Mouse (Mus musculus): Measurements from ENCODE around the gene Snapc1. TPM values are rescaled to one million over a fixed set of nuclear protein-coding genes. Genes with fewer than 3 reads are reported as not detected.
A peak's percentile ranks its signal among the peaks of the same experiment; 100 is the strongest.

Gene Snapc1
- polyA plus RNA-seq, 1 experiment from 2014 or later: 38.6 TPM

DNA sequence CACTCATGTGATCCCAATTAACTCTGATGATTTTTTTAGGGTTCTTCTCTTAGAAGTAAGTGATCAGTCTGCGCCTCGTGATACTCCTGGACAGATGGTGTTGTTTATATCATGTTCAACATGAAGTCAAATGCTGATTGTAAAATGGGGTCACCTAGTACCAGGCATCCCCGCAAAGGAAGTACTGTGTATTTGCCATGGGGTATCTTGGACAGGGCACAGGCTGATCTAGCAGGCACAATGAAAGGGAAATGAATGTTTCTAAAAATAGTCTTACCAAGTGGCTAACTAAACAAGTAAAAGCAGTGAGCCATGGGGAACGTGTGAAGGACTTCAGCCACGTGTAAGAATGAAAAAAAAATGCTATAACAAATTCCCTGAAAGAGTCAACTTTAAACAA, 9.5 kb upstream of the Snapc1 start:
- no peaks in the 10 kb centered on the region for H3K9me3 ChIP-seq
- 82% methylated on average over 5 of the region's 5 CpGs for WGBS
- H3K4me2 ChIP-seq: no peak overlapping the region
- peaks cover 13% of the 10 kb centered on the region for H3K4me1 ChIP-seq (replicated peaks)
- ATAC-seq (ENCODE audit: low FRiP score, low read depth): no peak
- H3K4me3 ChIP-seq: no peak overlapping the region
- no peaks in the 10 kb centered on the region for H3K36me3 ChIP-seq
- no peak overlapping the region for H3K9ac ChIP-seq
- no peak overlapping the region for H3K27ac ChIP-seq (replicated peaks)
- no peaks in the 10 kb centered on the region for H3K27me3 ChIP-seq

- Histone ChIP-seq H3K4me2 (no peak overlapping the region), H3K9me3 (no peaks in the 10 kb centered on the region), H3K4me3 (no peak overlapping the region), H3K27me3 (no peaks in the 10 kb centered on the region), H3K36me3 (no peaks in the 10 kb centered on the region), H3K27ac (replicated peaks) (no peak overlapping the region), H3K4me1 (replicated peaks) (peaks cover 9% of the 10 kb centered on the region), H3K9ac (no peak overlapping the region)
- WGBS: 78% methylated on average over 3 of the region's 3 CpGs
- no peak for ATAC-seq (ENCODE audit: low FRiP score, low read depth)
Measured at GRCm38 (mm10) chr12:73957676-73958075, 6.6 kb upstream of the Snapc1 start.

DNA sequence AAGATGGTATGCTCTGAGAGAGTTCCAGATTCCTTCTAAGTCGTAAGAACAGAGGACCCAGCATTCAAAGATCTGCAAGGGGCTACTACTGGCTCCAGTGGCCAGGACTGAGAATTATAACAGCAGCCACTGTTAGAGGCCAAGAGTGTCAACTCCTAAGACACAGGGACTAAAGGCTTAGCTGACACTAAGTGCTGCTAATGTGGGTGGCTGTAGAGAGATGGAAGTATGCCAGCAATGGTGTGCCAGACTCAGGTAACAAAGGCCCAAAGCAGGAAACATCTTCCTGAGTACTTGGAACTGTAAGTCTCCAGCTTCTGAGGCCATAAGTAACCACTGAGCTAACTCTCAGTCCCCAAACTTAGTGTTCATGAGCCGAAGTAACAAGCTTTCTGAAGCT, 5.5 kb upstream of the Snapc1 start:
- H3K4me2 ChIP-seq: no peak overlapping the region
- no peaks in the 10 kb centered on the region for H3K4me1 ChIP-seq (replicated peaks)
- no peak for ATAC-seq (ENCODE audit: low FRiP score, low read depth)
- no peaks in the 10 kb centered on the region for H3K9me3 ChIP-seq
- H3K4me3 ChIP-seq: no peak overlapping the region
- no peak overlapping the region for H3K9ac ChIP-seq
- WGBS: 82% methylated on average over 2 of the region's 2 CpGs
- no peak overlapping the region for H3K27ac ChIP-seq (replicated peaks)
- H3K27me3 ChIP-seq: no peaks in the 10 kb centered on the region
- H3K36me3 ChIP-seq: no peaks in the 10 kb centered on the region

- Histone ChIP-seq H3K36me3 (peaks cover 58% of the 10 kb centered on the region), H3K9ac (no peak overlapping the region), H3K4me2 (no peak overlapping the region), H3K4me1 (replicated peaks) (peaks cover 16% of the 10 kb centered on the region), H3K27ac (replicated peaks) (no peak overlapping the region), H3K27me3 (no peaks in the 10 kb centered on the region), H3K4me3 (no peak overlapping the region), H3K9me3 (no peaks in the 10 kb centered on the region)
- no peak for ATAC-seq (ENCODE audit: low FRiP score, low read depth)
- WGBS: 96% methylated on average over 8 of the region's 8 CpGs
Measured at GRCm38 (mm10) chr12:73969142-73969541, 4.9 kb downstream of the Snapc1 start.

- H3K27me3 ChIP-seq: no peaks in the 10 kb centered on the region
- 94% methylated on average over 6 of the region's 6 CpGs for WGBS
- no peaks in the 10 kb centered on the region for H3K9me3 ChIP-seq
- ATAC-seq (ENCODE audit: low FRiP score, low read depth): no peak
- H3K4me3 ChIP-seq: no peak overlapping the region
- H3K9ac ChIP-seq: no peak overlapping the region
- H3K27ac ChIP-seq (replicated peaks): no peak overlapping the region
- no peak overlapping the region for H3K4me2 ChIP-seq
- peaks cover 82% of the 10 kb centered on the region for H3K36me3 ChIP-seq
- no peaks in the 10 kb centered on the region for H3K4me1 ChIP-seq (replicated peaks)
Measured at GRCm38 (mm10) chr12:73974584-73974983, 10.3 kb downstream of the Snapc1 start.

- no peak overlapping the region for H3K9ac ChIP-seq
- H3K4me3 ChIP-seq: no peak overlapping the region
- H3K4me1 ChIP-seq (replicated peaks): no peaks in the 10 kb centered on the region; the same call in 1 of the 2 replicates
- no peaks in the 10 kb centered on the region for H3K9me3 ChIP-seq
- 91% methylated on average over 3 of the region's 3 CpGs for whole genome bisulfite sequencing
- ATAC-seq (ENCODE audit: low FRiP score, low read depth): no peak
- no peak overlapping the region for H3K27ac ChIP-seq (replicated peaks)
- H3K36me3 ChIP-seq: peaks cover 70% of the 10 kb centered on the region
- no peak overlapping the region for H3K4me2 ChIP-seq
- H3K27me3 ChIP-seq: no peaks in the 10 kb centered on the region
Measured at GRCm38 (mm10) chr12:73978144-73978543, 13.9 kb downstream of the Snapc1 start.

GRCm38 (mm10) chr12:73979667-73980066, 15.4 kb downstream of the Snapc1 start:
- Histone ChIP-seq H3K27ac (replicated peaks) (no peak overlapping the region), H3K9ac (no peak overlapping the region), H3K27me3 (no peaks in the 10 kb centered on the region), H3K4me1 (replicated peaks) (no peaks in the 10 kb centered on the region; the same call in 1 of the 2 replicates), H3K4me2 (no peak overlapping the region), H3K4me3 (no peak overlapping the region), H3K36me3 (peaks cover 68% of the 10 kb centered on the region), H3K9me3 (no peaks in the 10 kb centered on the region)
- 91% methylated on average over 5 of the region's 5 CpGs for WGBS
- no peak for ATAC-seq (ENCODE audit: low FRiP score, low read depth)

DNA sequence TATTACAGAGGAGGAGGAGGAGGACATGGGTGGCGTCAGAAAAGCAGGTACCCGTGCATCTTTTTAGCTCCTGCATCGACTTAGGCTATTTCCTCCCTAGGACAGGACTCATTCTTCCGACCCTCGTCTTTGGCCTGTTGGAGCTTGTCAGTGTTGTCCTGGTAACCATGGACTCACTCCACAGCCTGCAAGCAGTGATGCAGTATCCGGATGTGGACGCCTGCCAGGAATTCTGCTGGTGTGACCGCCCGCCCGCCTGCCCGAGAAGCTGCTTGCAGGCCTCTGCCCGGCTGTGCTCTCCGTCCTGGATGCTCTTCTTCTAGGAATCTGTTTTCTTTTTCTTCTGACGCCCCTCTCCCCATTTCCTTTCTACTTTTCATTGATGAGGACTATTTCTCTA, 18.3 kb downstream of the Snapc1 start:
- Histone ChIP-seq H3K4me3 (no peak overlapping the region), H3K27ac (replicated peaks) (peak overlapping the region; percentile 23; the same call in 1 of the 2 replicates), H3K4me1 (replicated peaks) (no peaks in the 10 kb centered on the region; the same call in 1 of the 2 replicates), H3K27me3 (no peaks in the 10 kb centered on the region), H3K9ac (no peak overlapping the region), H3K36me3 (peaks cover 51% of the 10 kb centered on the region), H3K9me3 (no peaks in the 10 kb centered on the region), H3K4me2 (no peak overlapping the region)
- ATAC-seq (ENCODE audit: low FRiP score, low read depth): peak; percentile 91
- 42% methylated on average over 14 of the region's 14 CpGs for WGBS

GRCm38 (mm10) chr12:73986299-73986698, 22.0 kb downstream of the Snapc1 start:
- H3K36me3 ChIP-seq: peaks cover 25% of the 10 kb centered on the region
- no peaks in the 10 kb centered on the region; the same call in 1 of the 2 replicates for H3K4me1 ChIP-seq (replicated peaks)
- no peaks in the 10 kb centered on the region for H3K9me3 ChIP-seq
- no peak for ATAC-seq (ENCODE audit: low FRiP score, low read depth)
- no peak overlapping the region for H3K27ac ChIP-seq (replicated peaks)
- no peak overlapping the region for H3K4me2 ChIP-seq
- no peak overlapping the region for H3K9ac ChIP-seq
- no peak overlapping the region for H3K4me3 ChIP-seq
- WGBS: 80% methylated on average over 7 of the region's 7 CpGs
- no peaks in the 10 kb centered on the region for H3K27me3 ChIP-seq

DNA sequence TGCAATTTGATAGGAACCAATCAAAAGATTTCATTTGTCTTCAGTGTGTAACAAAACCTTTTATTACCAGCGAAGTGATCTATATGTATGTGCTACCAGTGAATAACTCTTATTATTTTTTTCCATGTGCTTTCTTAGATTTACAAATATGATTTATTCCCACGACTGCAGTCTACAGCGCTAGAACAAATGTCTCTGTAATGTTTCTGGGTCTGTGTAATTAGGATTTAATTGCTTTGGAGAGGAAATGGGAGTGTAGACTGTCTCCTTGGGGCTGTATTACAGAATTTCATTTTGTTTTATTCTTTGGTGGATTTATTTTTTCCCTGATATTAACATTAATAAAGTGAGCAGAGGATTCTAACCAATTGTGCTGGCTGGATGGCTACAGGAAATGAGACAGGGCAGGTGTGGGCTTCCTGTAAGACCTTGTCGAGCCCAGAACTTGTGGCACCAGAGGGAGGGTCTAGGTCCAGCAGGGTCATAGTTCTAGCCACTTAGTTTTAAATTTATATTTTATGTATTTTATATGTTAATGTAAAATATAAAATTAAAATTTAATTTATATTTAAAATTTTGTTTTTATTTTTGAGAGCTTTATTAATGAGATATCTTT, 24.2 kb downstream of the Snapc1 start:
- WGBS: 66% methylated on average over 4 of the region's 4 CpGs
- Histone ChIP-seq H3K4me2 (no peak overlapping the region), H3K36me3 (peaks cover 10% of the 10 kb centered on the region), H3K27ac (replicated peaks) (no peak overlapping the region), H3K9ac (no peak overlapping the region), H3K27me3 (no peaks in the 10 kb centered on the region), H3K4me3 (no peak overlapping the region), H3K9me3 (no peaks in the 10 kb centered on the region), H3K4me1 (replicated peaks) (no peaks in the 10 kb centered on the region)
- ATAC-seq (ENCODE audit: low FRiP score, low read depth): no peak

GRCm38 (mm10) chr12:73989594-73989993, 25.3 kb downstream of the Snapc1 start:
- Histone ChIP-seq H3K4me3 (no peak overlapping the region), H3K9ac (no peak overlapping the region), H3K4me1 (replicated peaks) (no peaks in the 10 kb centered on the region), H3K27ac (replicated peaks) (no peak overlapping the region), H3K4me2 (no peak overlapping the region), H3K36me3 (peaks cover 5% of the 10 kb centered on the region), H3K9me3 (no peaks in the 10 kb centered on the region), H3K27me3 (no peaks in the 10 kb centered on the region)
- ATAC-seq (ENCODE audit: low FRiP score, low read depth): no peak

GRCm38 (mm10) chr12:73996906-73997296, 32.6 kb downstream of the Snapc1 start:
- ATAC-seq (ENCODE audit: low FRiP score, low read depth): no peak
- H3K9ac ChIP-seq: peak overlapping the region; percentile 69

More at GRCm38 (mm10) chr12:73996906-73997296, 32.6 kb downstream of the Snapc1 start:
- no peaks in the 10 kb centered on the region for H3K36me3 ChIP-seq
- H3K9me3 ChIP-seq: no peaks in the 10 kb centered on the region
- H3K4me3 ChIP-seq: peak overlapping the region; percentile 58
- 35% methylated on average over 12 of the region's 12 CpGs for WGBS
- H3K27ac ChIP-seq (replicated peaks): peak overlapping the region; percentile 85
- peak overlapping the region; percentile 68 for H3K4me2 ChIP-seq
- H3K4me1 ChIP-seq (replicated peaks): peaks cover 26% of the 10 kb centered on the region
- H3K27me3 ChIP-seq: no peaks in the 10 kb centered on the region
